Mouse (Mus musculus) ES-Bruce4 (cell line): ENCODE data around the gene Olfr103. TPM values are rescaled to one million over a fixed set of nuclear protein-coding genes. Genes with fewer than 3 reads are reported as not detected.

Source experiments
- H3K27ac ChIP-seq: 2 replicates; pipeline ENCODE4 v1.5.1; 2012; ENCODE audit warnings: low read length, inconsistent platforms; ENCODE audit not compliant: insufficient read depth
- H3K27me3 ChIP-seq: 2 replicates; pipeline ENCODE4 v1.6.1; 2012; ENCODE audit warnings: mild to moderate bottlenecking, low read length, inconsistent platforms; ENCODE audit not compliant: control insufficient read depth, poor library complexity, insufficient read depth, severe bottlenecking
- H3K36me3 ChIP-seq: 2 replicates; pipeline ENCODE4 v1.6.1; 2012; ENCODE audit warnings: inconsistent platforms, mild to moderate bottlenecking, low read length, moderate library complexity; ENCODE audit not compliant: control insufficient read depth, poor library complexity, insufficient read depth, severe bottlenecking
- H3K4me1 ChIP-seq: one replicate; pipeline ENCODE4 v1.8.1; 2011; ENCODE audit warnings: low read length; ENCODE audit not compliant: control insufficient read depth, insufficient read depth
- H3K4me3 ChIP-seq: 2 replicates; pipeline ENCODE4 v1.5.1; 2011; ENCODE audit warnings: low read depth, mild to moderate bottlenecking, low read length
- H3K9ac ChIP-seq: 2 replicates; pipeline ENCODE4 v1.6.1; 2012; ENCODE audit warnings: low read depth, mild to moderate bottlenecking, inconsistent platforms; ENCODE audit not compliant: poor library complexity, severe bottlenecking
- H3K9me3 ChIP-seq: replicated peaks from 2 replicates; pipeline ENCODE4 v1.6.1; 2012; ENCODE audit warnings: mild to moderate bottlenecking, low read length, inconsistent platforms; ENCODE audit not compliant: control insufficient read depth, poor library complexity, insufficient read depth, severe bottlenecking
- CTCF ChIP-seq: IDR thresholded peaks from one replicate; pipeline ENCODE4 v1.8.1; 2011; ENCODE audit warnings: low read depth, low read length
- EP300 ChIP-seq: IDR thresholded peaks from 2 replicates; pipeline ENCODE4 v1.6.1; 2011; ENCODE audit warnings: low read depth, low read length; ENCODE audit not compliant: insufficient read depth
- POLR2A ChIP-seq: IDR thresholded peaks from one replicate; pipeline ENCODE4 v1.8.1; 2011; ENCODE audit warnings: low read length; ENCODE audit not compliant: insufficient read depth
- polyA plus RNA-seq: library from polyadenylated mRNA; stranded (reverse); fragments of >200 nt; gene quantifications from 2 replicates; pipeline ENCODE4 v1.2.4, GENCODE M21; 2011; ENCODE audit warnings: low read depth; ENCODE audit not compliant: missing spikeins, insufficient read depth, insufficient read length

Gene Olfr103
- polyA plus RNA-seq: not detected in 2 replicates

- H3K4me1 ChIP-seq: no peaks in the 10 kb centered on the region
- no peaks in the 10 kb centered on the region for H3K36me3 ChIP-seq
- no peaks in the 10 kb centered on the region for H3K27me3 ChIP-seq
- no peak within 1 kb of the TSS for H3K4me3 ChIP-seq
- H3K9me3 ChIP-seq: no peaks in the 10 kb centered on the region
- TF ChIP-seq POLR2A (no peak), CTCF (no peak), EP300 (no peak)
- no peak within 1 kb of the TSS for H3K27ac ChIP-seq
- no peak within 1 kb of the TSS for H3K9ac ChIP-seq
Observed at GRCm38 (mm10) chr17:37339598-37339997, at the start of gene Olfr103. Gene Olfr103 (minus strand): TSS chr17:37339698.

GRCm38 (mm10) chr17:37378733-37379132, 39.2 kb upstream of the Olfr103 start, which contains the start of gene Olfr105-ps:
Gene Olfr105-ps (plus strand): TSS chr17:37379033.
- Histone ChIP-seq H3K27ac (no peak within 1 kb of the TSS), H3K9me3 (no peaks in the 10 kb centered on the region), H3K4me1 (no peaks in the 10 kb centered on the region), H3K27me3 (no peaks in the 10 kb centered on the region), H3K4me3 (no peak within 1 kb of the TSS), H3K9ac (no peak within 1 kb of the TSS), H3K36me3 (no peaks in the 10 kb centered on the region)
- TF ChIP-seq POLR2A (no peak), EP300 (no peak), CTCF (no peak)

DNA sequence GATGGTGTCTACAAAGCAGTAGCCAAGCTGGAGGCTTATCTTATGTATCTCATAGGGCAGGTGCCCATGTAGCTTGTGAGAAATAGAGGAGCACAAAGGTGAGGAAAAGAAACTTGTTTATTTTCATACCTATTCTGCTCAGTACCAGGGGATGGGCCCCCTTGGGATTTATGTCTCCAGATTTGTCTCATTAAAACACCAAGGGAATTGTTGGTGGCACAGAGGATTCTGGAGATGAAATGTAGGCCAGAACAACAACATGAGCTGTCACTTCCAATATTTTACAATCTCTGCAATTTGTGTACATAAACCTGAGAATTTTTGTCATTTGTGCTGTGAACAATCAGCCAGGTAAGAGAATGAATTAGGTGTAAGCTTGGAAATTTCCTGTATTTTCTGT, 19.8 kb upstream of the Olfr103 start, which contains the start of gene Olfr104-ps:
Gene Olfr104-ps, plus strand, starts transcription at position 301 of the 400 bp plus-strand sequence.
- Histone ChIP-seq H3K4me3 (no peak within 1 kb of the TSS), H3K9me3 (no peaks in the 10 kb centered on the region; the same call in 1 of the 2 replicates)

GRCm38 (mm10) chr17:37316954-37317353, 22.5 kb downstream of the Olfr103 start, which contains the start of gene Olfr102:
Gene Olfr102 (minus strand): TSS chr17:37317054.
- no peaks in the 10 kb centered on the region; the same call in 1 of the 2 replicates for H3K9me3 ChIP-seq
- no peak within 1 kb of the TSS for H3K27ac ChIP-seq
- H3K4me1 ChIP-seq: no peaks in the 10 kb centered on the region
- TF ChIP-seq EP300 (no peak), POLR2A (no peak), CTCF (no peak)
- no peak within 1 kb of the TSS for H3K9ac ChIP-seq
- no peaks in the 10 kb centered on the region for H3K27me3 ChIP-seq
- no peaks in the 10 kb centered on the region for H3K36me3 ChIP-seq
- H3K4me3 ChIP-seq: no peak within 1 kb of the TSS

More for the DNA sequence above, 19.8 kb upstream of the Olfr103 start, which contains the start of gene Olfr104-ps:
- Histone ChIP-seq H3K4me1 (no peaks in the 10 kb centered on the region), H3K9ac (no peak within 1 kb of the TSS), H3K27me3 (no peaks in the 10 kb centered on the region), H3K36me3 (no peaks in the 10 kb centered on the region), H3K27ac (no peak within 1 kb of the TSS)
- TF ChIP-seq CTCF: no peak
- TF ChIP-seq EP300: no peak
- TF ChIP-seq POLR2A: no peak

DNA sequence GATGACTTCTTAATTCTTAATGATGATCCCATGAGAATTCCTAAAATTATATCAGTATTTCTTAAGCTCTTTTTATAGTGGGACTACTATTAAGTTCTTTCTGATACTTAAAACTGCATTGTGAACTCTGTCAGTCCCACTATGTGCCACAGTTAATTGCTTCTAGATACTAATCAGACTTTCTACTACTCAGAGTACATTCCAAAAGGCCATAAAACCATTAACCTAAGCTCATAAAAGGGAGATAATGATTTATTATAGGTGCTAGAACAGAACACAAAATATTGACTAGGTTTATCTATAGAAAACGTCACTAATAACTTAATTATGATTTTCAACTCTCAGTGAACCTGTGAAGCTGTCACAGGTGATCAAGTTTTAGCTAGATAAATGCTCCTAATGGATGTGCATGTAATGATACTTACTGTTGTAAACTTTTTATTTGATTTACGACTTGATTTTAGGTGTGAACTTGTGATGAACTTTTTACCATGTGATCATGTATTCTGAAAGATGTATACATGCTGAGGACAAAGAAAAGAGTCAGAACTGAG, 29.3 kb downstream of the Olfr103 start:
- H3K4me1 ChIP-seq: no peaks in the 10 kb centered on the region
- no peak overlapping the region for H3K4me3 ChIP-seq
- no peak overlapping the region for H3K9ac ChIP-seq
- no peak overlapping the region for H3K27ac ChIP-seq
- H3K9me3 ChIP-seq: no peaks in the 10 kb centered on the region
- no peaks in the 10 kb centered on the region for H3K36me3 ChIP-seq
- TF ChIP-seq EP300 (no peak), POLR2A (no peak), CTCF (no peak)
- H3K27me3 ChIP-seq: no peaks in the 10 kb centered on the region

GRCm38 (mm10) chr17:37308483-37308882, 31.0 kb downstream of the Olfr103 start:
- no peak overlapping the region for H3K4me3 ChIP-seq
- H3K4me1 ChIP-seq: no peaks in the 10 kb centered on the region
- H3K9me3 ChIP-seq: no peaks in the 10 kb centered on the region
- no peaks in the 10 kb centered on the region for H3K36me3 ChIP-seq
- TF ChIP-seq CTCF (no peak), POLR2A (no peak), EP300 (no peak)
- no peak overlapping the region for H3K9ac ChIP-seq
- H3K27me3 ChIP-seq: no peaks in the 10 kb centered on the region
- H3K27ac ChIP-seq: no peak overlapping the region
